Mouse (Mus musculus): ENCODE measurements around the gene Gm11027. TPM values are rescaled to one million over a fixed set of nuclear protein-coding genes. Genes with fewer than 3 reads are reported as not detected.

The Gm11027 gene
- polyA plus RNA-seq, 1 experiment from 2014 or later = not detected

DNA sequence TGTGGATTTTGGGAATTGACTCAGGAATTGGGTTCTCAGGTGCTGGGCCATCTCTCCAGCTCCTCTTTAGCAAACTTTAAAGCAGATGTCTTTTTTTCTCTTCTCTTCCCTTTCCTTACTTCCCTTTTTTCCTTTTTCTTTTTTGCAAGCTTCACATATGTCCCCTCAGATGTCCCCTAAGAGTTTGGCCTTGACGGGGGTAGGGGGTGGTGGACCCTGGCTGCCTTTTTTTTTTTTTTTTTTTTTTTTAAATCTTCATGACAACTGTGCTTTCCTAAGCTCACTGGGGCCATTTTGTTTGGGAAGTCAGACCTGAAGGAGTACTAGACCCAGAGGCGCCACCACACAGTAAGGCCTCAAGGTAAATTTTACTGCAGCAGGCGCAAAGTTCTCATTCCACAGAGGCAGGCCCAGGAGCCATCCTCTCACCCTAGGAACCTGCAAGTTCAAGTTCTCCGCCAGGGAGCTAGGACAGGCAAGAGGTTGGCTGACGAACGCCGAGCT, 5.0 kb downstream of the Gm11027 start:
- 5% methylated on average over 7 of the region's 7 CpGs for whole genome bisulfite sequencing
- Histone ChIP-seq H3K4me2 (peak overlapping the region; percentile 94), H3K9me3 (replicated peaks) (no peaks in the 10 kb centered on the region), H3K27ac (replicated peaks) (peak overlapping the region; percentile 99), H3K36me3 (no peaks in the 10 kb centered on the region), H3K27me3 (replicated peaks) (no peaks in the 10 kb centered on the region), H3K4me3 (replicated peaks) (peak overlapping the region; percentile 78), H3K9ac (replicated peaks) (peak overlapping the region; percentile 84), H3K4me1 (peaks cover 13% of the 10 kb centered on the region)
- no peak for ATAC-seq (ENCODE audit: low FRiP score)

DNA sequence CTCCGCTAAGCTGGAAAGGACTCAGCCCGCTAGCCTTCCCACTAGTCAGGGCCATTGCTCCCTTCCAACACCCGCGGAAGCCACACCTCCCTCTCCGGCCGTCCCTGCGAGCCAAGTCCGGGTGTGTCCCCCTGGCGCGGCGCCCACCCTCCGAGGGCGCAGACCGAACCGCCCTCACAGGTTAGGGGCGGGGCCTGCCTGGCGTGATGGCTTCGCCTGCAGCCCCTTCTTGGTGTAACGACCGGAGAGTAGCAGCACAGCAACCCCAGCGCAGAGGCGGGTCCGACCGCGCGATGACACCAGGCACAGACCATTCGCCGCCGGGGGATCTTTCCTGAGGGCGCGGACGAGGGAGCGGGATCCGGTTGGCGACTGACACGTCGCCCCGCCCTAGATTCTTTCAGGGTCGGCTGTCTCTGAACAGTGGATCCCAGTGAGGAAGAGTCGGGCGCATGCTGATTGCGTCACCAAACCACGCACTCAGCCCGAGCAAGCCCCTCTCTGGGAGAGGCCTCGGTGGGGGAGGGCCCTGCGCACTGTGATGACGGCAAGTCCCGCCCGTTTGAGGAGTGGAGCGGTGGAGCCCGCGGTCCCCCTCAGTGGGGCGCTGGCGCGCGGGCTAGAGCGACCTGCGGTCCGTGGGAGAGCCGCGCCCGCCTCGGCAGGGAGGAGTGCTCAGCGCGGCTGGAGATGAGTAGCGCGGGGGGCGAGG, 5.6 kb downstream of the Gm11027 start, which contains the start of gene Esyt2:
Gene Esyt2 (plus strand): TSS at position 544 of the 712 bp plus-strand sequence.
- WGBS = under 1% methylated on average over 66 of the region's 68 CpGs
- peak; percentile 97 for ATAC-seq (ENCODE audit: low FRiP score)
- Histone ChIP-seq H3K27me3 (replicated peaks) (no peaks in the 10 kb centered on the region), H3K4me3 (replicated peaks) (peak within 1 kb of the TSS; percentile 78), H3K4me2 (peak within 1 kb of the TSS; percentile 94), H3K9ac (replicated peaks) (peak within 1 kb of the TSS; percentile 88), H3K36me3 (no peaks in the 10 kb centered on the region), H3K4me1 (peaks cover 13% of the 10 kb centered on the region), H3K9me3 (replicated peaks) (no peaks in the 10 kb centered on the region), H3K27ac (replicated peaks) (peak within 1 kb of the TSS; percentile 99)

DNA sequence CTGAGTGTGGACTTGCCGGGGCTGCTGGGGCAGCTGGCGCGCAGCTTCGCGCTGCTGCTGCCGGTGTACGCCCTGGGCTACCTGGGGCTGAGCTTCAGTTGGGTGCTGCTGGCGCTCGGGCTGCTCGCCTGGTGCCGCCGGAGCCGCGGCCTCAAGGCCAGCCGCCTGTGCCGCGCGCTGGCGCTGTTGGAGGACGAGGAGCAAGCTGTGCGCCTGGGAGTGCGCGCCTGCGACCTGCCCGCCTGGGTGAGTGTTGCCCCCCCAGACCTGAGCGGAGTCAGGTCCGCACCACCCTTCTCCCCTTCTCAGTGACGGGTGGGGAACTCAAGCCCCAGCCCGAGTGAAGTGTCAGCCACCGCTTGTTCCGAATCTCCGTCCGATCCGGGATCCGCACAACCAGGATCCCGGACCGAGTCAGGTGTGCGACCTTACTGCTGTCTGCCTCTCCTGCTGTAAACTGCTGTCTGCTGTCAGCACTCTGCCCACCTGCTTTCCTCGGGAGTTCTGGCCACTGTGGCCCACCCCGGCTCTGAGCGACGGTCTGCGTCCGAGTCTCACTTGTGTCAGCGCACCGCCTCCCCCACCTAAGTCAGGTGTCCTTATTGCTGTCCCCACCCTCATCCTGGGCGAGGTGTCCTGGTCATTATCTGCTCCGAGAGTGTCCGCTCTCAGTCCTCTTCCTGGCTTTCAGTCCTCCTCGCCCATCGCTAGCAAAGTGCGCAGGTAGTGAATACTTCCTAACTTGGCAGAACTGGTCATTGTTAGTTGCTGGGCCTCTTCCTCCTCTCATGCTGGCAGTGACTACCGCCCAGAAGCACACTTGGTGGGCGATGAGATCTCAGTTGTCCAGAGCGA, 6.5 kb downstream of the Gm11027 start:
- Histone ChIP-seq H3K4me2 (peak overlapping the region; percentile 94), H3K27ac (replicated peaks) (peak overlapping the region; percentile 99), H3K9ac (replicated peaks) (peak overlapping the region; percentile 88), H3K36me3 (no peaks in the 10 kb centered on the region), H3K27me3 (replicated peaks) (no peaks in the 10 kb centered on the region), H3K9me3 (replicated peaks) (no peaks in the 10 kb centered on the region), H3K4me1 (peaks cover 13% of the 10 kb centered on the region), H3K4me3 (replicated peaks) (peak overlapping the region; percentile 78)
- under 1% methylated on average over 41 of the region's 55 CpGs for WGBS
- ATAC-seq (ENCODE audit: low FRiP score) = no peak; the same call in 1 of the 2 replicates

DNA sequence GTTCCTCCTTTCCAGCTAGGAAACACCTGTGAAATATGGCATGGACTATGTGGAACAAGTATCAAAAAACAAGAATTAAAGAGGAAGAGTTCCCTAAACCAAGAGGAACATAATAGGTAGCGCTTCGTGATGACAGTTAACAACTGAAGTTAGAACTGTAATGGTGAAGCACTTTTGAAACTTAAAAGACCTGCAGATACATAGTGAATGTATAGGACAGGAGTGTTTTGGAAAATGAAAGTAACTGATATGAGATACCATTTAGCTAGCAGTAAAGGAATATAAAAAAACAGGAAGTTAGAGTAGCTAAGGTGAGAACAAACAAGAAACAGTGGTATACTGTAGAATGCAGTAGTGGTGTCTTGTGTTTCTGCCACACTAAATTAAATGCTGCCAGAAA, 7.7 kb downstream of the Gm11027 start:
- no peak overlapping the region for H3K9ac ChIP-seq (replicated peaks)
- no peak for ATAC-seq (ENCODE audit: low FRiP score)
- no peak overlapping the region for H3K4me3 ChIP-seq (replicated peaks)
- H3K4me2 ChIP-seq = 0 out of 2 replicates have a peak overlapping the region, but pooled peaks have one; percentile 5
- WGBS = 91% methylated on average over 2 of the region's 2 CpGs
- no peaks in the 10 kb centered on the region for H3K9me3 ChIP-seq (replicated peaks)
- no peaks in the 10 kb centered on the region for H3K36me3 ChIP-seq
- H3K4me1 ChIP-seq = peaks cover 13% of the 10 kb centered on the region
- no peaks in the 10 kb centered on the region for H3K27me3 ChIP-seq (replicated peaks)
- no peak overlapping the region for H3K27ac ChIP-seq (replicated peaks)

- no peak for ATAC-seq (ENCODE audit: low FRiP score)
- Histone ChIP-seq H3K4me1 (peaks cover 13% of the 10 kb centered on the region), H3K4me3 (replicated peaks) (no peak overlapping the region), H3K9me3 (replicated peaks) (no peaks in the 10 kb centered on the region), H3K36me3 (no peaks in the 10 kb centered on the region), H3K27ac (replicated peaks) (no peak overlapping the region), H3K4me2 (no peak overlapping the region), H3K9ac (replicated peaks) (no peak overlapping the region), H3K27me3 (replicated peaks) (no peaks in the 10 kb centered on the region)
- WGBS = 94% methylated on average over 2 of the region's 2 CpGs
Measured at GRCm38 (mm10) chr12:116283511-116283910, 8.3 kb downstream of the Gm11027 start.

DNA sequence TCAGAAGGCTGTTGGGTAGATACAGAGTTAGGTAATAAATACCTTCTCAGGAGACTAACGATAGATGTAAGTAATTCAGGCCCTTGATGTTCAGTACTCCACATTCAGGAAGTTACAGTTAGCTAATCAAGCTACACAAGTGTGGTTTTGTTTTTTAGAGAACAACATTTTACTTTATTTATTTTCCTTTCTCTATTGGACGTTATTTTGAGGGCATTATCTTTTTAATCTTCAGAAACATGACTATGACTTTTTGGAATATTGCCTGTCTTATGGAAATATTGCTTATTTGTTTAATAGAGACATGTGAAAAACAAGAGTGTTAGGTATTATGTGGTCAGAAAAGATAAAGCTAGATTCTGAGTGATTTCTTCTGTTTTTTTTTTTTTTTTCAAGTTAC, 18.0 kb downstream of the Gm11027 start:
- Histone ChIP-seq H3K4me1 (no peaks in the 10 kb centered on the region), H3K36me3 (no peaks in the 10 kb centered on the region), H3K4me3 (replicated peaks) (no peak overlapping the region), H3K27ac (replicated peaks) (no peak overlapping the region), H3K9me3 (replicated peaks) (no peaks in the 10 kb centered on the region), H3K4me2 (no peak overlapping the region), H3K27me3 (replicated peaks) (no peaks in the 10 kb centered on the region), H3K9ac (replicated peaks) (no peak overlapping the region)
- ATAC-seq (ENCODE audit: low FRiP score) = no peak
- WGBS = 75% methylated on average over 2 of the region's 2 CpGs

- no peaks in the 10 kb centered on the region for H3K9me3 ChIP-seq (replicated peaks)
- no peak overlapping the region for H3K9ac ChIP-seq (replicated peaks)
- H3K4me3 ChIP-seq (replicated peaks) = no peak overlapping the region
- no peaks in the 10 kb centered on the region for H3K36me3 ChIP-seq
- no peak for ATAC-seq (ENCODE audit: low FRiP score)
- 89% methylated on average over 4 of the region's 4 CpGs for WGBS
- no peaks in the 10 kb centered on the region for H3K27me3 ChIP-seq (replicated peaks)
- no peaks in the 10 kb centered on the region for H3K4me1 ChIP-seq
- H3K27ac ChIP-seq (replicated peaks) = no peak overlapping the region
- no peak overlapping the region for H3K4me2 ChIP-seq
Measured at GRCm38 (mm10) chr12:116293599-116294292, 18.6 kb downstream of the Gm11027 start.

GRCm38 (mm10) chr12:116299906-116300305, 24.7 kb downstream of the Gm11027 start:
- no peak overlapping the region for H3K9ac ChIP-seq (replicated peaks)
- H3K4me3 ChIP-seq (replicated peaks) = no peak overlapping the region
- no peak overlapping the region for H3K4me2 ChIP-seq
- WGBS = 99% methylated on average over 2 of the region's 2 CpGs
- H3K4me1 ChIP-seq = no peaks in the 10 kb centered on the region
- H3K27ac ChIP-seq (replicated peaks) = no peak overlapping the region
- H3K27me3 ChIP-seq (replicated peaks) = no peaks in the 10 kb centered on the region
- no peaks in the 10 kb centered on the region for H3K36me3 ChIP-seq
- ATAC-seq (ENCODE audit: low FRiP score) = no peak
- no peaks in the 10 kb centered on the region for H3K9me3 ChIP-seq (replicated peaks)

DNA sequence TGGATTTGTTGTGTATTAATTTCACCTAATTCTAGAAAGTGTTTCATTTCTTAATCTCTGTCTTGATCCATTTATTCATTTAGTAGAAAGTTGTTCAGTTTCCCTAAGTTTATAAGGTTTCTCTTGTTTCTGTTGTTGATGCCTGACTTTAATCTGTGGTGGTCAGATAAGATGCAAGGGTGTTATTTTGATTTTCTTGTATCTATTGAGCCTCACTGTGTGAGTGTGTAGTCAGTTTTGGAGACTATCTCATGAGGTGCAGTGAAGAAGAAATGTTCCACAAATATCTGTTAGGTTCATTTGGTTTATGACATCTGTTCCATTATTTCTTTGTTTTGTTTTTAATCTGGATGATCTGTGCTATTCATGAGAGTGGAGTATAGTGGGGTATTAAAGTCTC, 27.0 kb downstream of the Gm11027 start:
- no peak overlapping the region for H3K27ac ChIP-seq (replicated peaks)
- ATAC-seq (ENCODE audit: low FRiP score) = no peak

DNA sequence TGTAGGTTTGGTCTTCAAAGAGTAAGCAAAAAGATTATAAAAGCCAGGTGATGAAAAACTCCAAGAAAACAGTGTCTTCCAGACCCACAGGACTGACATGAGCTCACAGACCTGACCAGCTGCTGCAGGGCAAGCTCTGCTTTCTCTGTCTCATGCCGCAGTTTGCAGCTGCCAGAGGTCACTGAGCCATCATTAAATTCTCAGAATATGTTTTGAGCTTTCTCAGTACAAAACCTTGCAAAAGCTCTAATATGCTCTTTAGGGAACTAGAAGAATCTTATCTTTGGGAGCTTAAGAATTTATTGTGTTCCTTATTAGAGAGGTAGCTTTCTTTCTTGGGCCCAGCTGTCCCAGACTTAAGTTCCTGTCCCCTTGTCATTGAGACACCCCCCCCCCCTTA, 30.9 kb downstream of the Gm11027 start:
- Histone ChIP-seq H3K9me3 (replicated peaks) (no peaks in the 10 kb centered on the region), H3K4me1 (no peaks in the 10 kb centered on the region), H3K4me2 (no peak overlapping the region), H3K27ac (replicated peaks) (no peak overlapping the region), H3K27me3 (replicated peaks) (no peaks in the 10 kb centered on the region), H3K4me3 (replicated peaks) (no peak overlapping the region), H3K36me3 (no peaks in the 10 kb centered on the region), H3K9ac (replicated peaks) (no peak overlapping the region)
- ATAC-seq (ENCODE audit: low FRiP score) = no peak
- 62% methylated on average over 1 of the region's 1 CpGs for WGBS

More for the DNA sequence above, 27.0 kb downstream of the Gm11027 start:
- Histone ChIP-seq H3K4me2 (no peak overlapping the region), H3K9ac (replicated peaks) (no peak overlapping the region), H3K36me3 (no peaks in the 10 kb centered on the region), H3K27me3 (replicated peaks) (no peaks in the 10 kb centered on the region), H3K9me3 (replicated peaks) (no peaks in the 10 kb centered on the region), H3K4me1 (no peaks in the 10 kb centered on the region), H3K4me3 (replicated peaks) (no peak overlapping the region)

- Histone ChIP-seq H3K36me3 (no peaks in the 10 kb centered on the region), H3K27ac (replicated peaks) (no peak overlapping the region), H3K9me3 (replicated peaks) (no peaks in the 10 kb centered on the region), H3K27me3 (replicated peaks) (no peaks in the 10 kb centered on the region), H3K4me3 (replicated peaks) (no peak overlapping the region), H3K4me2 (no peak overlapping the region), H3K9ac (replicated peaks) (no peak overlapping the region), H3K4me1 (no peaks in the 10 kb centered on the region)
- 88% methylated on average over 3 of the region's 3 CpGs for WGBS
- no peak for ATAC-seq (ENCODE audit: low FRiP score)
Measured at GRCm38 (mm10) chr12:116307870-116308269, 32.7 kb downstream of the Gm11027 start.
